Mouse (Mus musculus): ENCODE data around the gene Map1s.

GRCm38 (mm10) chr8:70913523-70913922 lies 7.8 kb downstream of the Map1s start:
- no peak for TF ChIP-seq CTCF (IDR thresholded peaks at IDR 0.05; ENCODE audit: control insufficient read depth, insufficient read depth, insufficient replicate concordance, low read depth, low read length)
- no peak for TF ChIP-seq POLR2A (IDR thresholded peaks at IDR 0.05; ENCODE audit: control insufficient read depth, low read depth, low read length)
